Mouse (Mus musculus) G1E (cell line): ENCODE measurements around the gene Creg2.

Source experiments
- CTCF ChIP-seq: IDR thresholded peaks from 2 replicates; pipeline ENCODE4 v1.5.1; 2012; ENCODE audit warnings: low read depth, low read length, inconsistent platforms, mixed read lengths
- GATA1 ChIP-seq: IDR thresholded peaks from 2 replicates; pipeline ENCODE4 v1.6.1; 2012; ENCODE audit warnings: borderline replicate concordance, low read length, inconsistent platforms, mixed read lengths
- GATA2 ChIP-seq: IDR thresholded peaks from 2 replicates; pipeline ENCODE4 v1.6.1; 2012; ENCODE audit warnings: low read depth, low read length, inconsistent platforms, borderline replicate concordance
- POLR2AphosphoS5 ChIP-seq: IDR thresholded peaks from 2 replicates; pipeline ENCODE4 v1.6.1; 2012; ENCODE audit warnings: low read depth, low read length, inconsistent platforms; ENCODE audit not compliant: insufficient replicate concordance
- TAL1 ChIP-seq: conservative IDR thresholded peaks from 2 replicates; pipeline ENCODE4 v1.6.1; 2012; ENCODE audit warnings: low read depth, low read length, inconsistent platforms, mixed read lengths

DNA sequence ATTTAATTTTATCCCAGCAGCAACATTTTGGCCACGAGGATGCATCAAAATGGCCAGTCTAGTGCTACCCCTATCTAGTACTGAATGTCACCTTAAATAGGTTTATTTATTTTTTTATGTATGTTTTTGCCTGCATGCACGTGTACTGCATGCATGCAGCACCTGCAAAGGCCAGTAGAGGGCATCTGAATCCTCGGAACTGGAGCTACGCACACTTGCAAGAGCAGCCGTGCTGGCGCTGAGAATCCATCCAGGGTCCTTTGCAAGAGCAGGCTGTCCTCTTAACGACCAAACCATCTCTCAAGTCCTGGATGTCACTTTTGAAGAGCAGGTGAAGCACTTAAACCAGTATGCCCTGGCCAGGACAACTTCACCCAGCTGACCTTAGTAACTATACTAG is 9.6 kb downstream of the Creg2 start:
- TF ChIP-seq CTCF: no peak; the same call in 1 of the 2 replicates
- no peak for TF ChIP-seq TAL1
- TF ChIP-seq GATA1: no peak
- no peak for TF ChIP-seq POLR2AphosphoS5
- no peak for TF ChIP-seq GATA2
